Mouse (Mus musculus): ENCODE measurements around the gene CK137956. TPM values are rescaled to one million over a fixed set of nuclear protein-coding genes. Genes with fewer than 3 reads are reported as not detected.

The CK137956 gene
- polyA plus RNA-seq, 1 experiment from 2014 or later: not detected

DNA sequence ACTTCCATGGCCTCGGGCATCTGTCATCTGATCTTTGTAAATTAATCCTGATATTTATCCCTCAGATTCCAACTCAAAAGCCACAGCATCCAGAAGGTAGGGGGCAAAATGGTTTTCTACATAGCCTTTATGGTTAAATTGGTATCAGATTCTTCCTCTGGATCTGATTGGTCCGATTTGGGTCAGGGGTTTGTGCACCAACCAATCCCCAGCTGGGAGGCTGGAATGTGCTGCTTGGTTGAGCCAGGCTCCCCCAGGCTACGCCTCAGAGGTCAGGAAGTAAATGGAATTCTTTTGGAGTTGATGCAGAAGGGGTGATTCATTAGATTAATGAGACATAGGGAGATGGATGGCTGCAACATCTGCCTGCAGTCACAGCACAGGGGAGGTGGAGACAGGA is 66.8 kb downstream of the CK137956 start:
- no peak overlapping the region for H3K4me2 ChIP-seq
- no peaks in the 10 kb centered on the region for H3K4me1 ChIP-seq
- no peaks in the 10 kb centered on the region for H3K36me3 ChIP-seq
- no peak overlapping the region for H3K27ac ChIP-seq (replicated peaks)
- WGBS: 61% methylated on average over 3 of the region's 3 CpGs
- no peak overlapping the region for H3K4me3 ChIP-seq
- ATAC-seq (ENCODE audit: extremely low read depth, insufficient number of reproducible peaks, low FRiP score, low TSS enrichment): no peak
- no peaks in the 10 kb centered on the region for H3K27me3 ChIP-seq (replicated peaks)
- no peaks in the 10 kb centered on the region for H3K9me3 ChIP-seq
- H3K9ac ChIP-seq: no peak overlapping the region

DNA sequence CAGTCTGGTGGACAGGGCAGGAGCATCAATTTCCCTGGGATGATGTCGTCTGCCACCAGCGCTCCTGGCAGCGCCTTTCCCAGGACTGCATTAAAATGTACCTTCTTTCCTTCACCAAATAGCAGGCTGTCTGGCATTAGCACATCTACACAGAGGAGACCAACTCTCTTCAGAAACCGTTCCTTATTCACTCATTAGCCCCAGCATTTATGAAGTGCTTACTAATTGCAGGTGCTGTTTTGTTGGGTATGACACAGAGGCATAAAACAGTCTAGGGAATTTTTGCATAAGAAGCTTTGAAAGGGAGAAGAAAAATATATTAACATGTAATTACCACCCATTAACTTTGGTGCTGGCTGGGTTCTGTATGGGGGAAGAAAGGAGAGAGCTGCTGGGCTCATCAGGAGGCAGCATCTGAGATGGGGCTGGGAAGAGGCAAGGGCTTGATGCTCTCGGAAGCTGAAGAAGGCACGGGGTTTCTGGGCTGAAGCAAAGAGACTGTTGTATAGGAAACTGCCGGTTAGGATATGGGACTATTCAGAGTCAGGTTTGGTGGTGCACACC is 69.8 kb downstream of the CK137956 start:
- WGBS: 67% methylated on average over 7 of the region's 7 CpGs
- H3K27ac ChIP-seq (replicated peaks): no peak overlapping the region
- no peak overlapping the region for H3K4me3 ChIP-seq
- H3K27me3 ChIP-seq (replicated peaks): no peaks in the 10 kb centered on the region
- H3K36me3 ChIP-seq: no peaks in the 10 kb centered on the region
- no peak overlapping the region for H3K4me2 ChIP-seq
- no peak for ATAC-seq (ENCODE audit: extremely low read depth, insufficient number of reproducible peaks, low FRiP score, low TSS enrichment)
- H3K4me1 ChIP-seq: no peaks in the 10 kb centered on the region
- no peaks in the 10 kb centered on the region for H3K9me3 ChIP-seq
- no peak overlapping the region for H3K9ac ChIP-seq

DNA sequence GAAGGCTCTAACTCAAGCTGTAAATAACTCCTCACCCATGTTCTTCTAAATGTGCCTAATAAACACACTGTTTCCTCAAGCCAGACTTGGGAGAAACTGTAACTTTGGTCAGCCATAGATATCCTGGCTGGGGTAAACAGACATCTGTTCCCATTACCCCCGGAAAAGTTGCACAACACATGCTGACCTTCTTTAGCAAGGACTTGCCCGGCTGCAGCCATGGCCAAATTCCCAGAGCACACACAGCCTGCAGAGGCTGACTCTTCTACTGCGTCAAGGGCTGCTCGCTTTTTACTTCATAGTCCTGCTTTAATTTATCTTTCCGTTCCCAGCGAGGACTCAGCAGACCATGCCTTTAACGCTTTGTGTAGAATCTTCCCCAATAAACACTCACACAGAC is 81.7 kb downstream of the CK137956 start:
- Histone ChIP-seq H3K9me3 (peaks cover 12% of the 10 kb centered on the region; the same call in 1 of the 2 replicates), H3K27ac (replicated peaks) (no peak overlapping the region), H3K4me1 (no peaks in the 10 kb centered on the region), H3K36me3 (no peaks in the 10 kb centered on the region), H3K4me2 (no peak overlapping the region), H3K9ac (no peak overlapping the region), H3K4me3 (no peak overlapping the region), H3K27me3 (replicated peaks) (no peaks in the 10 kb centered on the region)
- no peak for ATAC-seq (ENCODE audit: extremely low read depth, insufficient number of reproducible peaks, low FRiP score, low TSS enrichment)
- WGBS: 74% methylated on average over 7 of the region's 7 CpGs

DNA sequence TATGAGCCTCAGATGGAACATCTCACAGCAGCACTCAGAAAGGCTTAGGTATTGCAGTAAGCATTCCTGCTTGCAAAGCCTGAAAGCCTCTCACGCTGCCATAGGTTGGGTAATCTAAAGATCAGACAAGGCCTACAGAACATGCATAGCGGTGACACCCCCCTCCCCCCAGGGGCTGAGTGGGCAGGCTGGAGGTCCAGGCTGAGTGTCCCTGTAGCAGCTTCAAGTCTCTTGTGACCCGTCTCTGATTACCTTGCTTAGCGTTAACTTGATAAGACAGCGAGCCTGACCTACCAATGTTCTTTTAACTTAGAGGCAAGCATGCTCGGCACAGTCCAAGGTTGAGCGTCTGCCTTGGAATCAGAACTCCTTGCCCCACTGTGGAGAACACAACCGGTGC is 91.8 kb downstream of the CK137956 start:
- no peak overlapping the region for H3K27ac ChIP-seq (replicated peaks)
- 81% methylated on average over 8 of the region's 8 CpGs for WGBS
- H3K9ac ChIP-seq: no peak overlapping the region
- H3K27me3 ChIP-seq (replicated peaks): no peaks in the 10 kb centered on the region
- no peak for ATAC-seq (ENCODE audit: extremely low read depth, insufficient number of reproducible peaks, low FRiP score, low TSS enrichment)
- H3K4me2 ChIP-seq: no peak overlapping the region
- peaks cover 3% of the 10 kb centered on the region for H3K9me3 ChIP-seq
- no peaks in the 10 kb centered on the region for H3K36me3 ChIP-seq
- H3K4me1 ChIP-seq: no peaks in the 10 kb centered on the region
- H3K4me3 ChIP-seq: no peak overlapping the region

Other genes with a start within 250 kb of the CK137956 start
- gene Csmd2, start 16.9 kb upstream of the CK137956 start, polyA plus RNA-seq (2015; fragmentation: Nextera tagmentation; extraction: Ambion mirVana): 0.01 TPM in 1 of 2 replicates, not detected in the other